Mouse (Mus musculus) intestine, postnatal 0 days (tissue): ENCODE data around the gene Atp13a1. TPM values are rescaled to one million over a fixed set of nuclear protein-coding genes. Genes with fewer than 3 reads are reported as not detected.
A peak's percentile ranks its signal among the peaks of the same experiment; 100 is the strongest.

ENCODE experiments used
- ATAC-seq: fragments of 200-750 bp; cut with Nextera tagmentation; 2 replicates; pipeline ENCODE4 v1.8.0; 2017; ENCODE audit warnings: mild to moderate bottlenecking, moderate TSS enrichment, moderate library complexity
- H3K27ac ChIP-seq: fragments of 300-500 bp; sonication (generic); 2 replicates; pipeline ENCODE4 v1.5.1; 2014; ENCODE audit warnings: mild to moderate bottlenecking, low read depth, low read length, moderate library complexity
- H3K27me3 ChIP-seq: fragments of 300-500 bp; sonication (generic); replicated peaks from 2 replicates; pipeline ENCODE4 v1.6.1; 2014; ENCODE audit warnings: low read length, mixed read lengths; ENCODE audit not compliant: control insufficient read depth, insufficient read depth
- H3K36me3 ChIP-seq: fragments of 300-500 bp; sonication (generic); 2 replicates; pipeline ENCODE4 v1.6.1; 2014; ENCODE audit warnings: mild to moderate bottlenecking, moderate library complexity; ENCODE audit not compliant: control insufficient read depth, insufficient read depth
- H3K4me1 ChIP-seq: fragments of 300-500 bp; sonication (generic); replicated peaks from 2 replicates; pipeline ENCODE4 v1.6.1; 2014; ENCODE audit warnings: antibody characterized with exemption, low read length, mixed read lengths; ENCODE audit not compliant: control insufficient read depth, insufficient read depth
- H3K4me2 ChIP-seq: fragments of 300-500 bp; sonication (generic); replicated peaks from 2 replicates; pipeline ENCODE4 v1.6.1; 2014; ENCODE audit warnings: low read depth, mild to moderate bottlenecking, moderate library complexity
- H3K4me3 ChIP-seq: fragments of 300-500 bp; sonication (generic); 2 replicates; pipeline ENCODE4 v1.5.1; 2014; ENCODE audit warnings: low read depth, low read length
- H3K9ac ChIP-seq: fragments of 300-500 bp; sonication (generic); 2 replicates; pipeline ENCODE4 v1.6.1; 2014; ENCODE audit warnings: mild to moderate bottlenecking, low read depth, low read length
- H3K9me3 ChIP-seq: fragments of 300-500 bp; sonication (generic); 2 replicates; pipeline ENCODE4 v1.6.1; 2016; ENCODE audit warnings: mixed run types; ENCODE audit not compliant: control insufficient read depth
- CTCF ChIP-seq: sonication (generic); IDR thresholded peaks from 2 replicates; pipeline ENCODE4 v1.5.1; 2016; ENCODE audit warnings: low read depth, mild to moderate bottlenecking, control low read depth, antibody characterized with exemption, moderate library complexity
- WGBS: fragments of 180-500 bp; shearing (Covaris S2); extraction: QIAGEN DNeasy Blood & Tissue Kit; methylation state at CpG from one replicate; pipeline ENCODE4 v1.1.7; 2014; 5-methylcytosine and 5-hydroxymethylcytosine counted together
- polyA plus RNA-seq: library from polyadenylated mRNA; unstranded; fragments of >200 nt; fragmentation: Nextera tagmentation; extraction: Ambion mirVana; gene quantifications from 2 replicates; pipeline ENCODE4 v1.2.1, GENCODE M21; 2015

Gene Atp13a1
- 18.6 and 20.5 TPM in 2 replicates for polyA plus RNA-seq

DNA sequence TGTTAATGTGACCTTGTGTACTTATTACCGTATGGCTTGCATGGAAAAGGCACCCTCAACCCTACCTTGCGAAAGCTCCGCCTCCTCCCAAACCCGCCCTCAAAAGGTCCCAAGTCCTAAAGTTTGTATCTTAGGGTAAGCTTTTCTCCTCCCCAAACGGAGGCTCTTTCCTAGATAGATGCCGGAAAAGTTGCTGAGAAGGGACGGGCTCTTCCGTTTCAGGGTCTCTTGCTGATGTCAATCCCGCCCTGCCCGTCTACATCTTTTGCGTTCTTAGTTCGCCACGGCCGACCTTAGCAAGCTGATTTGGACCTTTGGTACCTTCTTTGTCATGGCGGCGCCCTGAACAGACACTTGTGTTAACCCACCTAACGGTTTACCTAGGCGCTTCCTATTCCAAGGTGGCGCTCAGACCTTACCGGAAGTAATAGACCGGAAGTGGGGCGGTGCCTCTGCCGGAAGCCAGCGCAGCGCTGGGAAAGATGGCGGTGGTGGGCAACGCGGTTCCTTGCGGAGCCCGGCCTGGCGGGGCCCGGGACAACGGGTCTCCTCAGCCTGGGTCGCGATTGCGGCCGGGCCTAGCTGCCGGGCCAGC is at the start of gene Atp13a1, which contains the start of gene Zfp866:
Atp13a1 (plus strand) TSS at position 391 of the 595 bp plus-strand sequence.
Zfp866 (minus strand) TSS at position 406 of the 595 bp plus-strand sequence.
- H3K4me3 ChIP-seq, result peak within 1 kb of the TSS; percentile 97
- H3K27ac ChIP-seq, result peak within 1 kb of the TSS; percentile 86
- peak; percentile 16; the same call in 1 of the 2 replicates for TF ChIP-seq CTCF
- H3K4me2 ChIP-seq, result peak within 1 kb of the TSS; percentile 74
- H3K36me3 ChIP-seq, result peaks cover 22% of the 10 kb centered on the region
- H3K27me3 ChIP-seq, result no peaks in the 10 kb centered on the region
- no peaks in the 10 kb centered on the region for H3K9me3 ChIP-seq
- WGBS, result under 1% methylated on average over 38 of the region's 38 CpGs
- H3K4me1 ChIP-seq, result peaks cover 5% of the 10 kb centered on the region; the same call in 1 of the 2 replicates
- H3K9ac ChIP-seq, result peak within 1 kb of the TSS; percentile 91
- ATAC-seq, result peak; percentile 96

DNA sequence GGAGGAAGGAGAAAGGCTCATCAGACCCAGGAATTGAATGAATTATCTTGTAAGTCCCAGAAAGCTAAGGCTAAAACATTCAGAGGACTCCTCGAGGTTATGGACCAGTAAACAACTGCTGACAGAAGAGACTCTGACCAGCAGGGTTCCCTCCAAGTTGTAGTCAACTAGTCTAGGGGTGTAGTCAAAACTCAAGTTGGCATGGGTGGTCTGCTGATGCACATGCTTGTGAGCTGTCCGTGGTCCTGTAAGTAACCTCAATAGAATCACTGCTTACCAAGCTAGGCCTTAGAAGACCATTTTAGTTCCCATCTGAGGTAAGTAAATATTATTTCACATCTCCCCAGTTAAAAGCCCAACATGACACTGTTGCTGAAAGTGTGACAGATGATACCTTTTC is 49.7 kb upstream of the Atp13a1 start:
- no peak for ATAC-seq
- H3K9ac ChIP-seq, result no peak overlapping the region
- no peak for TF ChIP-seq CTCF
- H3K27me3 ChIP-seq, result no peaks in the 10 kb centered on the region
- WGBS, result 81% methylated on average over 2 of the region's 2 CpGs
- H3K9me3 ChIP-seq, result no peaks in the 10 kb centered on the region
- 0 out of 2 replicates have a peak overlapping the region, but pooled peaks have one; percentile 2 for H3K4me2 ChIP-seq
- H3K27ac ChIP-seq, result no peak overlapping the region
- H3K36me3 ChIP-seq, result peaks cover 17% of the 10 kb centered on the region; the same call in 1 of the 2 replicates
- H3K4me3 ChIP-seq, result no peak overlapping the region
- H3K4me1 ChIP-seq, result no peaks in the 10 kb centered on the region

DNA sequence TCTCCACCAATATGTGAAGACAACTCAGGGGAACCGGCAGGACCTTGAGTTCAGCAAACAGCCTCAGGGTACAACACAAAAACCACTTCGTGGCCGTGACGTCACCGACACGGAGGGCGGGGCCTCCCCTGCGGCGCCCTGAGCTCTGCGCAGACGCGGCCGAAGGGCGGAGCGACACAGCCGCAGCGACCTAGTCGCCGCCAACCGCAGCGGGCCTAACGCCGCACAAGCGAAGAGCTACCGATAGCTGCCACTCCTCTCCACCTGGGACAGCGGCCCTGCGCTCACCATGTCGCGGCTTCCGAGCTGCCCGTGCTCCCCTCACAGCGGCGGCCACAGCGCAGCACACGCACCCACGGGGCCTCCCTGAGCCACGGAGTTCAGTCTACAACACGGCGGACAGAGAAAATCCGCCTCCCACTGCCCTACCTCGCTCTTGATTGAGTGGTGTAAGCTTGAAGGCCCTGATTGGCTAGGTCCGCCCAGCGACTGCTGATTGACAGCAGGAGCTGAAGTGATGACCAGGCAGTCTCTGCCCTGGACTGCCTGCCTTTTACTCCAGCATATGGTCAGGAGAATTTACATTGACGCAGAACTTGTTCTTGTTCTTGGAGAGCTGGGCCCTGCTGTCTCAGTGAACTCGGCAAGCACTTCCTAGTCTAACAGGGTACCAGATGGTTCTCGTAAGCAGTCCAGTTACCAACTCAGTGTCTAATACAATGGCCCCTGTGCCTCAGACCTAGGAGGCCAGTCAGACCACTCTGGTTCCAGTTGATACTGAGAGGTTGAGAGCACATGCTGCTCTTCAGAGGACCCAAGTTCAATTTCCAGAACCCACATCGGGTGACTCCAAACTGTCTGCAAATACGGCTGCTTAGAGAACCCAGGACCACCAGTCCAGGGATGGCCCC is 41.2 kb upstream of the Atp13a1 start, which contains the start of gene Zfp963:
Zfp963 (minus strand) TSS at position 427 of the 911 bp plus-strand sequence.
- 2% methylated on average over 48 of the region's 48 CpGs for WGBS
- H3K27ac ChIP-seq, result peak within 1 kb of the TSS; percentile 99
- peak; percentile 99 for ATAC-seq

DNA sequence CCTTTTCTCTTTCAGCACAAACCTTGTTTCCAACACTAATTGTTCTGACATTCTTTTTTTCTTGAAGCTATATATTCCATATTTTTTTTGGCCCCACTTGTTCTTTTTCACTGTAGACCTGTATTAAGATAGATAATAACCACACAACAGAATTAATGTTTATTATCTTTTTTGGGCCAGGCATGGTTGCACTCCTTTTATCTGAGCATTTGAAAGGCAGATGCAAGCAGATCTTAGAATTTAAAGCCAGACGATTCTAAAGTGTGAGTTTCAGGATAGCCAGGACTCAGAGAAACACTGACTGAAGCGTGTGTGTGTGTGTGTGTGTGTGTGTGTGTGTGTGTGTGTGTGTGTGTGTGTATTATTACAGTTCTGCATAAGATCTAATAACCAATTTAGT is 38.5 kb upstream of the Atp13a1 start:
- no peak overlapping the region for H3K9ac ChIP-seq
- no peak for ATAC-seq
- no peak overlapping the region for H3K27ac ChIP-seq
- H3K36me3 ChIP-seq, result 0 out of 2 replicates have a peak, but pooled peaks cover 11% of the 10 kb centered on the region
- H3K27me3 ChIP-seq, result no peaks in the 10 kb centered on the region
- 85% methylated on average over 2 of the region's 2 CpGs for WGBS
- H3K9me3 ChIP-seq, result no peaks in the 10 kb centered on the region
- no peak for TF ChIP-seq CTCF
- H3K4me3 ChIP-seq, result no peak overlapping the region
- no peak overlapping the region for H3K4me2 ChIP-seq
- peaks cover 3% of the 10 kb centered on the region; the same call in 1 of the 2 replicates for H3K4me1 ChIP-seq

More for the DNA sequence above, 41.2 kb upstream of the Atp13a1 start, which contains the start of gene Zfp963:
- Histone ChIP-seq H3K4me1 (peaks cover 3% of the 10 kb centered on the region; the same call in 1 of the 2 replicates), H3K36me3 (no peaks in the 10 kb centered on the region), H3K9ac (peak within 1 kb of the TSS; percentile 85), H3K4me3 (peak within 1 kb of the TSS; percentile 72), H3K27me3 (no peaks in the 10 kb centered on the region), H3K9me3 (no peaks in the 10 kb centered on the region), H3K4me2 (peak within 1 kb of the TSS; percentile 67)
- no peak; the same call in 1 of the 2 replicates for TF ChIP-seq CTCF

DNA sequence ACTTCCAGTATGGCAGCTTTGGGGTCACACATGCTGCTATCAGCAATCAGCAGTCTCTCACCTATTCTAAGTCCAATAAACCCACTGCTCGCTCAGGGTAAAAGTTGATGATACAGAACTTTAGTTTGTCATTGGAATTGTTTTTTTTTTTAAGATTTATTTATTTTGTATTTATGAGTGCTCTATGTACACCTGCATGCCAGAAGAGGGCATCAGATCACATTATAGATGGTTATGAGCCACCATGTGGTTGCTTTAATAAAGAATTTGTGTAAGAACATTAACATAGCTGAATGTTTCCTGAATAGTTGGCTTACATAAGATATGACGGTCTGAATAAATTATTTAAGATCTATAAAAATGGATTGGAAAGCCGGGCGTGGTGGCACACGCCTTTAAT is 32.6 kb upstream of the Atp13a1 start:
- H3K4me1 ChIP-seq, result no peaks in the 10 kb centered on the region
- TF ChIP-seq CTCF, result peak; percentile 29; the same call in 1 of the 2 replicates
- 93% methylated on average over 5 of the region's 5 CpGs for WGBS
- H3K9ac ChIP-seq, result no peak overlapping the region
- no peaks in the 10 kb centered on the region for H3K9me3 ChIP-seq
- no peak overlapping the region for H3K27ac ChIP-seq
- no peak for ATAC-seq
- H3K36me3 ChIP-seq, result peaks cover 37% of the 10 kb centered on the region
- H3K27me3 ChIP-seq, result no peaks in the 10 kb centered on the region
- H3K4me3 ChIP-seq, result no peak overlapping the region
- no peak overlapping the region for H3K4me2 ChIP-seq
